ENCODE assay signal across 9 mouse cellular contexts in the genomic region with DNA sequence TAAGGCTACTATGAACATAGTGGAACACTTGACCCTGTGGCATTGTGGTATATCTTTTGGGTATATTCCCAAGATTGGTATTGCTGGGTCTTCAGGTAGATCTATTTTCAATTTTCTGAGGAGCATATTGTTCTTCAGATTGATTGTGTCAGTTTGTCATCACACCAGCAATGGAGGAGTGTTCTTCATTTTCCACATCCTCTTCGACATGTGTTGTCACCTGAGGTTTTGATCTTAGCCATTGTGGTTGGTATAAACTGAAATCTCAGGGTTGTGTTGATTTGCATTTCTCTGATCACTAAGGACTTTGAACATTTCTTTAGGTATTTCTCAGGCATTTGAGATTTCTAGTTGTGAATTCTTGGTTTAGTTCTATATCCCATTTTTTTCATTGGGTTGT. TPM values are rescaled to one million over a fixed set of nuclear protein-coding genes. Genes with fewer than 3 reads are reported as not detected.
ATAC-seq lines count a peak whose summit lies in the region.
"Had no signal": no experiment of that assay in that cellular context is flagged by ENCODE, and none has a peak within 500 bp of the region (broad histone marks: within the 10 kb centered on the region; RNA-seq: fewer than 3 reads in every experiment).

No protein-coding gene starts in this region.

- ATAC-seq in CD4-positive, CD25-positive, alpha-beta regulatory T cell, adult 4 months, result peak; percentile 65
- ATAC-seq in inflammation-experienced regulatory T-cells, adult 6 months, result peak; percentile 80

RNA-seq across cellular contexts. Expression of a gene that starts 10.8 kb away (rescaled TPM):
- polyA plus RNA-seq in CD4-positive, CD25-positive, alpha-beta regulatory T cell, adult 4 months (2017; shearing (Covaris generic)), result not detected
- polyA plus RNA-seq in inflammation-experienced regulatory T-cells, adult 6 months (2017; shearing (Covaris generic)), result not detected
- polyA plus RNA-seq: activated CD4-positive, CD25-positive, alpha-beta regulatory T cell, adult 4 months; adrenal gland, adult 2 months; brain, embryonic 14.5 days; C2C12; cerebellum, adult 2 months; G1E; Patski had no signal

RNA-seq across cellular contexts. Expression of a gene that starts 46.4 kb away (rescaled TPM):
- not detected for polyA plus RNA-seq in CD4-positive, CD25-positive, alpha-beta regulatory T cell, adult 4 months (2017; shearing (Covaris generic))
- polyA plus RNA-seq in inflammation-experienced regulatory T-cells, adult 6 months (2017; shearing (Covaris generic)), result under 1 TPM in 1 of 3 experiments, not detected in 2; 0.04 TPM
- polyA plus RNA-seq: adrenal gland, adult 2 months; brain, embryonic 14.5 days; C2C12; cerebellum, adult 2 months; G1E; Patski had no signal

RNA-seq across cellular contexts. Expression of a gene that starts 56.1 kb away (rescaled TPM):
- under 1 TPM in 1 of 2 experiments, not detected in 1; 0.09 TPM for polyA plus RNA-seq in CD4-positive, CD25-positive, alpha-beta regulatory T cell, adult 4 months (2017; shearing (Covaris generic))
- polyA plus RNA-seq in inflammation-experienced regulatory T-cells, adult 6 months (2017; shearing (Covaris generic)), result under 1 TPM in 2 of 3 experiments, not detected in 1; 0.05 TPM
- polyA plus RNA-seq: adrenal gland, adult 2 months; brain, embryonic 14.5 days; C2C12; cerebellum, adult 2 months; G1E had no signal
